Mouse (Mus musculus): Measurements from ENCODE around the gene Unc13b.
"Not testable (repeated sequence)": the region's sequence is repeated elsewhere in the genome, so short reads cannot be mapped to it uniquely, and the experiment has no call there.

Gene Unc13b

GRCm38 (mm10) chr4:43114512-43114911 lies 55.8 kb downstream of the Unc13b start:
- DNase-seq, result no peak

GRCm38 (mm10) chr4:43114946-43115345 lies 56.2 kb downstream of the Unc13b start:
- DNase-seq, result no peak

DNA sequence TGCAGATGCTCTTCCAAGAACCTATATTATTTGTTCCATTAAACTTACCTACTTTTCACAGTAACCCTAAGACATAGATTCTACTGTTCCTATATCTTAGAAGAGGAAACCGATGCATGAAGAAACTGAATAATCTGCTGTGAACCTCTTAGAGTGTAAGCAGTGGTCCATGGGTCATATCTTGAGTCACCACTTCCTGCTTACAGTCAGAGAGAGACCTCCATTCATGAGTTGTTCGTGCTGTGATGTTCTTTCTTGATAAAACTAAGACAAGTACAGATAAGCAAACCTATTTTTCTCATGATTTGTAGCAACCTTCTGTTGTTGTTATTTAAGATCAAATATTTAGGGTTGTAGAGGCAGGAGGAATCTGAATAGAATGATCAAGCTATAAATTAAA lies 57.5 kb downstream of the Unc13b start:
- DNase-seq, result no peak

- DNase-seq, result no peak
Measured at GRCm38 (mm10) chr4:43129750-43130149, 71.0 kb downstream of the Unc13b start.

DNA sequence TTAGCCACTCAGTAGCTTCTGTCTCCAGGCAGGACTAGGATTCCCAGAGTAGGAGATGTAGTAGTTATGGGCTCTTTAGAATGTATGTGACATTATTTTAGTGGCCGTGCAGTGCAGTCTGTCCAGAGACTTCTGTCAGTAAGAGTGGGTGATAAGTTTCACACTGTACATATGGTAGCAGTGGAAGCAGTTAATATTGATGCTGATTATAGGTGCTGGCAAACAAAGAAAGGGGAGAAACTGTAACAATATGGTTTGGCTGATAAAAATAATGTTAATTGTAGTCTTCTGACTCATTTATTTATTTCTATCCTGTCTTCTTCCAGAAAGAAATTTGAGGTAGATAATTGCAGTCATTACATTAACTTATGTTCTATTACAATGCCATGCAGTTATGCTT lies 83.9 kb downstream of the Unc13b start:
- no peak for DNase-seq

DNA sequence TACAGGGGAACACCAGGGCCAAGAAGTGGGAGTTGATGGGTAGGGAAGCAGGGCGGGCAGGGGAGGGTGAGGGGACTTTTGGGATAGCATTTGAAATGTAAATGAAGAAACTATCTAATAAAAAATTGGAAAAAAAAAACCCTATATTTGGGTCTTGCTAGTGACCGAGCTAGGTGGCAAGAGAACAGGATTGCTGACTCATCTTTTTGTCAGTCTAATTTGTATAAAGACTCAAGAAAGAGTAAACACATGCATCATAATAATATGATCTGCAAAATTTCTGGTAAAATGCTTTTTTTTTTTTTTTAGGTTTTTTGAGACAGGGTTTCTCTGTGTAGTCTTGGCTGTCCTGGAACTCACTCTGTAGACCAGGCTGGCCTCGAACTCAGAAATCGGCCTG lies 93.7 kb downstream of the Unc13b start:
- DNase-seq, result not testable (repeated sequence)

DNA sequence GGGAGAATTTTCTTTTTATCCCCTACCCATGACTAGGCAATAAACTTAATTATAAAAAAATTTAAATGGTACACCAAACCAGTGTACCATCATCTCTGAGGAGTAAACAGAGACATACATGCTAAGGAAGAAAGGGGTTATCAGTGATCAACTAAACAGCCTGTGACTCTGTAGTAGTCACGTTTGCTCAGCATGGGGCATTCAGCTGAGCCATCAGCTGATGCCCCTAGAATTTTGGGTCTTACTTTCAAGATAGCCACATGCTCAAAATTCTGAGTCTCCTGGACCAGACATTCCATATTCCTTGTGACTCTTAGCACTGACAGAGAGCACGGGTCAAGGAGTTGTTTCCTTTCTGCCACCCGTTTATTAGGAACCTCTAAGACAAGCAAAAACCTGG lies 101.3 kb downstream of the Unc13b start:
- DNase-seq, result no peak

DNA sequence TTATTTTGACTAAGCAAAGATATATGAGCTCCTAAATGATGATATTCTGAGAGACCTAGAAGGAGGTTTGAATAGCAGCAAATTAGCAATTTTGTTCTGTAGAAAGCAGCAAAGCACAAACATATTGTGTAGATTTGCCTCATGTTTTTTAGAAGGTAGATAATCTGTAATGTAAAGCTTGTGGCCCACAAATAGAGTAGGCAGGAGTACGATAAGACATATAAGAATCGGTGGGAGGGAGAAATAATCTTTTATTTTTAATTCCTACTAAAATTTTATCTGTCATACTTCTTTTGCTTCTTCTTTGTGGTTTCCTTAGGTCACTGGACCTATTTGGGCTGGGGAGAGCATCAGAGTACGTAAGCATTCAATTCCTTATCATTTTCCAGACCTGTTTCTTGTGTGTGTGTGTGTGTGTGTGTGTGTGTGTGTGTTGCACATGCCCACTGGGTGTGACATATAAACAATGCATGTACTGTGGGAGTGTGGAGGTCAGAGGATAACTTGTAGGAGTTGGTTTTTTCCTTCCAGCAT lies 102.4 kb downstream of the Unc13b start:
- DNase-seq, result no peak

DNA sequence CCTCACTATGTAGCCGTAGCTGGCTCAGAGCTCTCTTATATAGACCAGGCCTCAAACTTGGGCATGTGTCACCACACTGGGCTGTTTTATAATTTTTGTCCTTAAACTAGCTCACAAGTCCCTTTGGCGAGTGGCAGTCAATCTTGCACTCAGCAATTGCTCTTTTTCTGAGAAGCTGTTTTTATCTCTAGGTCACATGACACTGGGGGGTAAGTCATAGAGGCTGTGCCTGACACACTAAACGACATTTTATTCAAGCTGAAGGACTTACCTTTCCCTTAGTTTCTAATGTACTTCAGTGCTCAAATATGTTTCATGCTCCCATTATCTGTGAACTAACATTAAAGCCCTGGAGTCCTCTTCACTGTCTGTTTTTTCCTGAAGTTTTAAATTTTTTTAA lies 104.5 kb downstream of the Unc13b start:
- no peak for DNase-seq

DNA sequence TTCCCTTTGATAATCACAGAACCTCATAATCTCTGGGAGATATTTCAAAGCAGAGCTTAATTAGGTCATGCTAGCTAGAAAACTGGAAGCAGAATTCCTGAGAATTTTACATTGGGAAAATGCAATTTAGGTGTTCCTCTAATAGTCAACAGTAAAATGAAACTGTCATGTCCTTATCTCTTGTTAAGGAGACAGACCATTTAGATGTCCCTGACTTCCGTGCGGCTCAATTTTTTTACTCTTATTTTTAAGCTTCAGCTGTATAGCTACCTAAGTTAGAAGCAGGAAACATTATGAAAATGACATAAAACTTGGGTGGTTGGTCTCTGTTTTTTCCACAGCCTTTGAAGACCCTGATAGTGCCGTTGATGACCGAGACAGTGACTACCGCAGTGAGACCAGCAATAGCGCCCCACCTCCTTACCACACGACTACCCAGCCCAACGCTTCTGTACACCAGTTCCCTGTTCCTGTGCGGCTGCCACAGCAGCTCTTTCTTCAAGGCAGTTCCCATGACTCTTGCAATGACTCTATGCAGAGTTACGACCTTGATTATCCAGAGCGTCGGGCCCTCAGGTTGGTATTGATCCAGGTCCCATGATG lies 106.8 kb downstream of the Unc13b start:
- DNase-seq, result no peak

- DNase-seq, result no peak
Measured at GRCm38 (mm10) chr4:43170028-43170427, 111.3 kb downstream of the Unc13b start.

GRCm38 (mm10) chr4:43177126-43177525 lies 118.4 kb downstream of the Unc13b start:
- DNase-seq, result no peak

DNA sequence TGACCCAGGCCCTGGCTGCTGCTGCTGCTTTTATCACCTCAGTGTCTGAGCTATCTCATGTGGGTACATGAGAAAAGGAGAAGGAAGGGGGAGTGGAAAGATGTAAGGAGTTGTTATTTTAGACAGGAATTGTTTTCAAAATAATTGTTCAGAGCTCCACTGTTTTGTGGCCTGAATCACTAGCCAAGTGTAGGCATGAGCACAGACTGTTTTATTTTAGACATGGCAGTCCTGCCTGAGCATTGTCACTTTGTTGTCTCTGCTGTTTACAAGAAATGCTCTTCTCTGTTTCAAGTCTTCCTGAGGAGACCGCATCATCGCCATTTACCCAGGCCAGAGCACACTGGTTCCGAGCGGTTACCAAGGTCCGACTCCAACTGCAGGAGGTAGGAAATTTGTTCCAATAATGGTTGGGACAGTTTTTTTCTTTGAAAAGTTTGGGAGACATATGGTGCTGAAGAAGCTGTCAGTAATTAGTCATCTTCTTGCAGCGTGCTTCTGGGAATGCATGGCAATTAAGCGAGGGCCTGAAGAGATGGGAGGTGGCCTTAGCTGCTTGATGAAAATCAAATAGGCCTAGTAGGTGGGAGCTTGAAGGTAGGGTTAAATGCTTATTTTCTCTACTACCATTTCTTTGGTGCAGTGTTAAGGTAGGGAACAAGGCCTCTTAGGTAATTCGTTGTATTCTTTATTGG lies 123.9 kb downstream of the Unc13b start:
- no peak for DNase-seq

DNA sequence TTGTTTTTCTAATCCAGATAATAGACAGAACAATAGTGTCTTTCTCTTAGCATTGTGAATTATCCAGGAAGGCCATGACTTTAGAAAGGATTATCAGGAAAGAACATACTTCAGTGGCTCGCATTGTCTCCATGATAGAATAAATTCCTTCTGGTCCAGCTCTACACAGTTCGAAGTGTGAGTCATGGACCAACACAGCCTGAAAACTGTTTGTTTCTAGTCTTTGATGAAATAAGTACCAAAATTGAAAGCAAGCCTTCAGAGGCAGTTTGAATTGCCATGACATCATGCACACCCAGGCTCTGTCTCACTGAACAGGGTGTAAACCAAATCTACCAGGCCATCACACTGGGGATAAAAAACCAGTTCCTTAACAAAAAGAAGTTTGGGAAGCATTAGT lies 128.7 kb downstream of the Unc13b start:
- DNase-seq, result no peak

- DNase-seq, result no peak
Measured at GRCm38 (mm10) chr4:43189381-43189780, 130.6 kb downstream of the Unc13b start.

DNA sequence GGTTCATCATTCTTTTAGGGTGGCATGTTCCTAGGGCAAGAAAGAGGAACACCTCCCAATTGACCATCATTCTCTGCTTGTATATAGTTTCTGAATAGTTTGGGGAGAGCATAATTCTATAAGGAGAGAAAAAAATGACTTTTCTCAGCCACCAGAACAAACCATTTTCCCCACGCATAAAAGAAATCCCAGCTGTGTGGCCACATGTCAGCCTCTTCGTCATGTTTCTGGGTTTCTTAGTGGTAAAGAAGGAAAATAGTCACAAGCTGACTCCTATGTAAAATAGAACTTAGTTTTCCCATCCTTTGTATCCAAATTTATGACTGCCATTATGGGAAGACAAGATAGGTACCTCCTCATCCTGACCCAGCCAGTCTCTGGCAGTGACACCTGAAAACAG lies 146.2 kb downstream of the Unc13b start:
- no peak for DNase-seq

- no peak for DNase-seq
Measured at GRCm38 (mm10) chr4:43205571-43205970, 146.8 kb downstream of the Unc13b start.

DNA sequence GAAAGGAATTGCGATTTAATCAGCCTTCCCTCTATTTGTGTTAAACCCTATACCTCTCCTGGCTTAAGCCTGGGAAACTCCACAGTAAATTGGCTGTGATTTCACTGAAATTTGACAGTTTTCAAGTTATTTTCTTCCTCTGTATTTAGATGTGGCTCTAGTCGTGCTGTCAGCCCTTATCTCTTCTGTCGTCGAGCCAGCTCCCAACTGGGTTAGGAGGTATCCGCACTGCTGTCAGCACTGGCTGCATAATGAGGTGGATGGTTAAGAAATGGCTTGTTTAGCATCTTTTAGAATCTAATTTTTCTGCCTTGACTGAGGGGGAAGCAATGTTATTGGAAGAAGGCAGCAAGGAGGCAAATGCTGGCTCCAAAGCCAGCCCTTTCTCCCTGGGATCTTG lies 148.2 kb downstream of the Unc13b start:
- DNase-seq, result no peak

DNA sequence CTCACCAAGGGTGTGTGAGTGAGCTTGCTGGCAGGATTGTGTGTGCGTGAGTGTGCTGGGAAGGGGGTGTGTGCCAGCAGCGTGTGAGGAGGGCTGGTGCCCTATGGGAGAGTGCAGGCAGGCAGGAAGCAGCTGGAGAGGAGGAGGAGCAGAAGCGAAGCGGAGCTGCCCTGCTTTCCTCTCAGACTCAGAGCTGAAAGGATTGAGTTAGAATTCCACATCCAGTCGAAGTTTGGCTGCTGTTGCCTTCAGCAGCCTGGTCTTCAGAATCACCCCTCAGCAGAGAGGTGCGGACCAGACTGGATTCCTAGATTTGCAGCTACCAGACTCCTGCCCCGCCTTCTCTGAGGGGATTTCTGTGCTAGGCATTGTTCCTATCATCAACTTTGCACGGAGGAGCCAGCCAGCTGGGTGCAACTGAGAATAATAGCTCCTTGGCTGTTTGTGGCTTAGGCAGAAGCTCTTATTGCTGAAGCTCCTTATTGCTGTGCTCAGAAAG lies 150.4 kb downstream of the Unc13b start:
- no peak for DNase-seq

- DNase-seq, result no peak
Measured at GRCm38 (mm10) chr4:43209673-43210072, 150.9 kb downstream of the Unc13b start.

DNA sequence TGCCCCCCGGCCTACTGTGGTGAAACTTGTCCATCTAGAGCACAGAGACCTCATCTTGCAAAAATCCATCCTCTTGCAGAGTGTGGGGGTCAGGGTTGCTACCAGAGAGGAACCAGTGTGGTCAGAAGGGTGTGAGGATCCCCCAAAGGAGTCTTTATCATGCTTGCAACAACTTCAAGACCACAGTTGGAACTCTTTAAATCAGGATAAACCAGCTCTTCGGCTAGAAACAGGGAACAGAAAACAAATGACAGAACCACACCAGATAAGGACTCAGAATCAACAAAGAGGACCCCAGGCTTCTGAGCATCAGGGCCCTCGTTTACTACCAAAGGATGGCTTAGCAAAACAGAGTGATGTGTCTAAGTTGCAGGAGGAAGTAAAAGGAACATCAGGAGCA lies 157.7 kb downstream of the Unc13b start:
- no peak for DNase-seq

DNA sequence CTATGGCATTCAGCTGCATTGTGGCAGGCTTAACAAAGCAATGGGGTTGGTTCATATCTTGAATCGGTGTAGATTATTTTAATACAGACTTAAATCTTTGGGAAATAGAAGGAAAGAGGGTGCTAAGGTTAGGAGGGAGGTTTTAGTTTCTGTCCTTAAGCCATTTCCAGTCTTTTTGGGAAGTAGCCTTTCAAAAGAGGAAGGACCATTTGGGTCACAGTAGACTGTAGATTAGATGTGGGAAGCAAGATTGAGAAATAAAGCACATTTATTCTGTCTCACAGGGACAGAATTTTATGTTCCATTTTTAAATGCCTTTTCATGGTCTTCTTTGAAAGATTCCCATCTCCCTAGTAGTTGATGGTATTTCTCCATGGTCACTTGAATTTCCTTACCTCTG lies 159.2 kb downstream of the Unc13b start:
- DNase-seq, result no peak

DNA sequence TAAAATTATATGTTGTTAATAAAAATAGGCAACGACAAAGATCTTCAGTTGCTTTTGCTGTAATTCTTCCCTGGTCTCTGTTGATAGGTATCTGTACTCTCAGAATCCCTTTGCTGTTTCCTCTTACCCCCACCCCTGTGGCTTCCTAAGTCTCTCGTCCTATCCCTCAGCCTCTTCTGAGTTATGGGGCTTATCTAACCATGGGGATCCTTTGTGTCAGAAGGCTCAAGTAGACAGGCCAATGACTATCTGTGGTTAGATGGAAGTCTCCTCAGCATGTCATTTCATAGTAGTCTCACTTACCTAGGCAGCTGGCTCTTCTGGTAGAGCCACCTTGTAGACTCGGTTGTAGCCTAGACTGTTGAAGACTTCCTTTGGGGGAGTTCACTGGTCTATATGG lies 173.1 kb downstream of the Unc13b start:
- DNase-seq, result no peak

GRCm38 (mm10) chr4:43232985-43233384 lies 174.2 kb downstream of the Unc13b start:
- DNase-seq, result no peak

GRCm38 (mm10) chr4:43233489-43233888 lies 174.7 kb downstream of the Unc13b start:
- no peak for DNase-seq
